Mouse (Mus musculus): Measurements from ENCODE around the gene Mtmr12. TPM values are rescaled to one million over a fixed set of nuclear protein-coding genes. Genes with fewer than 3 reads are reported as not detected.

Mtmr12 gene
- polyA plus RNA-seq, 1 experiment from 2014 or later: 8.0 TPM

MicroRNA genes within 50 kb of the gene (microRNA counts, 519-probe panel; counts per million panel counts)
- microRNA mmu-miR-1898: 2,207 counts per million, percentile 39 among the panel's probes with 10 or more counts

Small RNA genes within 50 kb of the gene (microRNA-seq; reads per million reads assigned to microRNA genes)
- gene Mir1898: not detected

Other genes starting within 250 kb of the Mtmr12 start
- gene Sub1, start 208.0 kb upstream of the Mtmr12 start, polyA plus RNA-seq (2015; fragmentation: Nextera tagmentation; extraction: Ambion mirVana): 206 and 246 TPM in 2 replicates
- 34.8 and 38.1 TPM in 2 replicates for gene Zfr, start 87.2 kb upstream of the Mtmr12 start, polyA plus RNA-seq (2015; fragmentation: Nextera tagmentation; extraction: Ambion mirVana)
- 38.1 and 41.1 TPM in 2 replicates for gene Golph3, start 116.4 kb downstream of the Mtmr12 start, polyA plus RNA-seq (2015; fragmentation: Nextera tagmentation; extraction: Ambion mirVana)
- 1.1 and 1.4 TPM in 2 replicates for gene 1810049J17Rik, start 116.9 kb downstream of the Mtmr12 start, polyA plus RNA-seq (2015; fragmentation: Nextera tagmentation; extraction: Ambion mirVana)

All from liver, embryonic 16.5 days (tissue).